Mouse (Mus musculus) cerebellum, adult 9-10 months (tissue): ENCODE measurements at regions not wholly inside any gene's neighbourhood (a gene's known extent, or its start where the extent isn't known, plus 50 kb on each side); places are given as distances from the start of the nearest gene placed in this dataset.

Experiments used
- DNase-seq: peaks from one replicate; pipeline ENCODE4 v3.0.0; 2022

DNA sequence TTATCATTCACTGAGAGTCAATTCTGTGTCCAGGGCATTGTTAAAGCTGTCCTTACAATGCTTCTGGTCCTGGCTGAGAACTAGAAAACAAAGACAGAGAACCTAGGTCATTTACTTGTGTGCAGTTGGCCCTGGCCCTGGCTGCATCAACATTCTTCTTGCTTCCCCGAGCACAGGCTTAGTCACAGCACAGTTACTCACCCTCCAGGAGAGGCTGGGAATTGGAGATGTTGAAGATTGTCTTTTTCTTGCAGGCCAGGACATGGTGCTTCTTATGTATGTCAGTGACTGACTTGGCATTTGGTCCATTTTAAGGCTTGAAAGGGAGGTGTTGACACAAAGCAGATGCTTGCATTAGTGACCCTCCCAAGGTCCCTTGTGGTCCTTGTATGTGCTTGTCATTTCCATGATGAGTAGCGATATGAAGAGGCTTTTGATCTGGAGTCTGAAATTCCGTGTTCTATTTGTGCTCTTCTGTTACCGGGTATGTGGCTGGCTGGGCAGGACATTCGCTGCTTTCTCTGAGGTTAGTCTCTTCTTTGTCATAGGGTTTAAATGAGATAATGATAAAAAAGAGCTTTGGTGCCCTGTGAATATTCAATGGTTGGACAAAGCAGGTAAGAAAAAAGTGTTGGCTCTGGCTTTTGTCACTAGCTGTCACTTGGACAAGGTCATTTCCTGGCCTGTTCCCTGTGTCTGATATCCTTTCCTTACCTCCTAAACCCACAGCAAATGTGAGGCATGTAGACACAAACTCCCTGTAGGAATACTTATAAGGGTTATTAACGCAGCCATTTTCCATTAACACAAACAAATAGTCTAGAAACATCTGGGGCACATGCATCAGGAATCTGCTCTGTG is 285.0 kb upstream of the Gm21798 start:
- DNase-seq = no peak

DNA sequence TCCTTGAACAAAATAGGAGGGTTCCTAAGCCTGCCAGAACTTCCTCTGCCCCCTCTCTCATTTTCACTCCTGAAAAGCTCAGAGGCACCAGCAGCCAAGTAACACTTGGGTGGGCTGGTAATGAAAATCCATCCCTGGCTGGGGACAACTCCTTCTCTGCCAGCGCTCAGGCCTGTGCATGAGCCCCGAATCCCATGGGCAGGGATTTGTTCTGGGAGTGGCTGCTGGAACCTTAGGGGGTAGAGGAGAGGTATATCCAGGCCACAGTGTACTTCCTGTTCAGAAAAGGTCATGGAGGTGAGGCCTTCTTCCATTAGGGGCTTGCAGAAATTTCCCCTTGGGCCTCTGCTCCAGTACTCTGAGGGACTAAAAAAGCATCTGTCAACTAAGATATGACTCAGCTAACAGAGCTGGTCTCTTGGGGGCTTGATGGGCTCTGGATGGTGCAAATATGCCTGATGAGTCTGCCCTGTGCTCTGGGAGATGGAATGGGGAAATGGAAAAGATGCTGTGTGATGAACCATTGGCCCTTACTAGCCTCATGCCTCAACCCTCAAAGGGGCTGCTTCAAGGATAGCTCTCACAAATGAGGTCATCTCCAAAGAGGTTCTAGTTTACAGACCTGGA is 284.2 kb upstream of the Gm21798 start:
- DNase-seq = no peak

DNA sequence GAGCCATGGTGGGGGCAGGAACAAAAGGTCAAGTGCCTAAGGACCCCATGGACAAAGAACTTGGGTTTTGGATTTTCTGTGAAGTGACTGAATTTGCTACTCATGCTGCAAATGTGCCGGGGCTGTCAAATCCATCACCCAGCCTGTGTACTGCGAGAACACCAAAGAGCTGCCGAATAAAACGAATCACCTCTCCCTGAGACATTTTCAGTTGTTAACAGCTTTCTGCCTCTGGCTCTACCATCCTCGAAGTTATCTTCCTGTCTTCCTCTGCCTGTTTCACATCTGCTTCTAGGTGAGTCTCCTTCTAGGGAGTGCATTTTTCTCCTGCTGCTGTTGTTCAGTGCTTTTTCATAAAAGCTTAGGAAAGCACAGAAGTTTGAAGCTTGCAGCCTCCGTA is 283.3 kb upstream of the Gm21798 start:
- DNase-seq = no peak

DNA sequence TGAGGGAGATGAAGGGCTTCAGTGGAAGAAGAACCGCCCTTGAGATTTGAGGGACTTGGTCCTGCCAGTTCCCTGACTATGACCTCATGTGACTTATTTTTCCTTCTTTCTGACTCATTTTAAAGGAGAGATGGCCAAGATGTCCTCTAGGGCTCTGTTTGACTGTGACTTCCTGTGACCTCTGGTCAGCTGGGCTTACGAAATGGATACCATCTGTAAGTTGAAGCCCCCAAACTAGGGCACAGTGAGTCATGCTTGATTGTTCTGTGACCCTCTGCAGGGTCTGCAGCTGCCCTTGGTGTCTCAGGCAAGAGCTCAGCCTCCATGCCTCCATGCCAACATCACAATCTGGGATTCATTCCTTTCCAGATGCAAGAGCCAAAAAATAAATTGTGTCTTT is 282.3 kb upstream of the Gm21798 start:
- DNase-seq = no peak

DNA sequence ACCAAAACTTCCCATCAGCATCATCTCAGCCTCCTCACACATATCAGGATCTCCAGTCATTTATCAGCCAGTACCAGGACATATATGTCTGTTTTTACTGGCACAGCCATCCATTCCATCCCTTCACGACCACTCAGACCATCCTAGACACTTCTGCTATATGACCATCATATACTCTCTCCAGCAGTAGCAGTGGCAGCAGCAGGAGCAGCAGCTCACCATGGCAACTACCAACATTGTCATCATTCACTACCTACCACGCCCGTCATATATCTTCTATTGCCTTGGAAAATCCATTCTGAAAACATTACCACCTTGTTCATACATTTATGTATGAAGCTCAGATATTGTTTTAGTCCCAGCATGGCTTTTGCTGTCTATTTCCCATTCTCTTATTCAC is 276.1 kb upstream of the Gm21798 start:
- no peak for DNase-seq

DNA sequence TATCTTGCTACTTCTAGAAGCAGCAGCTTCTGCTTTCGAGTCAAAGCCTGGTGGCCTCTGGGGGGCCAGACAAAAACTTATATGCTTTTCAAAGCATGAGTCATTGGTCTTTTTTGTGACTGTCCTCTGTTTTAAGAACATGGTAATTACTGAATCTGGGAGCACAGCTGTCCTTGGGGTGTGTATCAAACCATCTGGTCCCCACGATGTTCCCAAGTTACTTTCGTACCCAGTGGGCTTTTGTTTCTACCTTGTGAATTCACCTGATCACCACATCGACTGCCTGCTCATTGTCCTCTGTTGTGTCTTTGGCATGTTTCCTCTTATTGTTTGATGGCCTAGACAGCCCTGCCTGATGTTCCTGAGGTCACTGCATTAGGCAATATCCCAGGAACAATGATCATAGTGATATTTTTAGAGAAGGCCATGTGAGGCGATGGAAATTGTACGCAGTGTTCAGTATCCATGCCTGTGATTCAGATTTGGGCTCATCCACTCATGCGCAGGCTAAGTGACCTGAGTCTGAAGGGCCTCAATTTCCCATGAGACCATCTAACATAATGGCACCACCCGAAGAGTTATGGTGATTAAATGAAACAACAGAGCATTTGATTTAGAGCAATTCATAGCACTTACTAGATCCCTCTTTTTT is 275.1 kb upstream of the Gm21798 start:
- DNase-seq = no peak

DNA sequence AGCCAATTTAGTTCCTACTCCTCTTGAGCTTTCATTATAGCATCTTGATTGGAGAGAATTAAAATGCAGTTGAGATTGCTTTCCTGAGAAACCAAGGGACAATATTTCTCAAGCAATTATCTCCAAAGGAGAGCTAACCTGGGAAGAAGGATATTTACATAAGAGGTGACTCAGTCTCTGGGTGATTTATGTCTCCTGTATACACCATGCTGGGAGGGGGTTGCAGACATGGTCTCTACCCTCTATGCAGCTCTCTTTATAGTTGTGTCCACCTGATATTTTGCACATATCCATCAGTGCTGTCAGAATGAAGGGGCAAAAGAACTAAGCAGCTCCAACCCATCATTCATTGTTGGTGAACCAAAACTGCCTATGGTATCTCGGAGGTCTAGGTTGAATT is 274.6 kb upstream of the Gm21798 start:
- no peak for DNase-seq

DNA sequence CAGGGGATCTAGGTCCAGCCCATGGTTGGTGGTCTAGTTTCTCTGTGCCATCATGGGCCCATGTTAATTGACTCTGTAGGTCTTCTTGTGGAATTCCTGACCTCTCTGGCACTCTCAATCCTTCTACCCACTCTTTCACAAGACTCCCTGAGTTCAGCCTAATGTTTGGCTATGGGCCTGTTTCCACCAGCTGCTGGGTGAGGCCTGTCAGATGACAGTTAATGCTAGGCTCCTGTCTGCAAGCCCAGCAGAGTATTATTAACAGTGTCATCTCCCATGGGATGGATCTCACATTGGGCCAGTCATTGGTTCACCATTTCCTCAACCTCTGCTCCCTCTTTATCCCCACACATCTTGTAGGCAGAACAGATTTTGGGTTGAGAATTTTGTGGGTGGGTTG is 271.5 kb upstream of the Gm21798 start:
- DNase-seq = no peak

DNA sequence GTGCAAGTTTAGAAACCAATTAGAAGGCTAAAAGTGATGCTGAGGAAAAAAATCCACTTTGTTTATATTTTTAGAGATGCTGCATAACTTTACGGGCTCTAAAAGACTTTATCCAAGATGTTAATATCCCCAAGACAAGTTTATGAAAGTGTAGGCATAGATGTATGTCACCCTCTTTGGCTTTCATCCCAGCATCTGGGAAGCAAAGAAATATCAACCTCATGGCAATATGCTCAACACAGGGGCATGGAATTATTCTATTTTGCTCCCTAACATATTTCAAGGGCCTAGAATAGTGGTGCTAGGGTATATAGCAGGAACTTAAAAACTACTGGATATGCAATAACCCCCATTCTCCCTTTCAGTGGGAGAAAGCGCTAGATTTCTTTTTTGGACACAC is 260.0 kb upstream of the Gm21798 start:
- no peak for DNase-seq

DNA sequence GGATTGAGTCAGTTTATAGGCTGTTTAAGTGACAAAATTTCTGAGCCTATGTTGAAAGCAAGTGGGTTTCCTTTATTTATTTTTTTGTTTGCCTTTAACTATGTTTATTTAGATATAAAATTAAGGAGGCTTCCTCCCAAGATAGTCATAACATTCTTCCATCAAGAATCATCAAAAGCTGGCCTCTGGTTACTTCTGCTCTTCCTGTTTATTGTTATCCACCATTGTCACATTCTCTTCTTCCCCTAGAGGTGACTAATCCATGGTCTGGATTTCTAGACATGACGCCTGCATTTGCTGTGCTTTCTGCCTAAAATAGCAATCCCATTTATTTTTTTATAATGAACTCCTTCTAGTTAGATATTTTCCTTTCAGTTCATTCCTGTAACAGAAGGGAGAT is 259.3 kb upstream of the Gm21798 start:
- no peak for DNase-seq

DNA sequence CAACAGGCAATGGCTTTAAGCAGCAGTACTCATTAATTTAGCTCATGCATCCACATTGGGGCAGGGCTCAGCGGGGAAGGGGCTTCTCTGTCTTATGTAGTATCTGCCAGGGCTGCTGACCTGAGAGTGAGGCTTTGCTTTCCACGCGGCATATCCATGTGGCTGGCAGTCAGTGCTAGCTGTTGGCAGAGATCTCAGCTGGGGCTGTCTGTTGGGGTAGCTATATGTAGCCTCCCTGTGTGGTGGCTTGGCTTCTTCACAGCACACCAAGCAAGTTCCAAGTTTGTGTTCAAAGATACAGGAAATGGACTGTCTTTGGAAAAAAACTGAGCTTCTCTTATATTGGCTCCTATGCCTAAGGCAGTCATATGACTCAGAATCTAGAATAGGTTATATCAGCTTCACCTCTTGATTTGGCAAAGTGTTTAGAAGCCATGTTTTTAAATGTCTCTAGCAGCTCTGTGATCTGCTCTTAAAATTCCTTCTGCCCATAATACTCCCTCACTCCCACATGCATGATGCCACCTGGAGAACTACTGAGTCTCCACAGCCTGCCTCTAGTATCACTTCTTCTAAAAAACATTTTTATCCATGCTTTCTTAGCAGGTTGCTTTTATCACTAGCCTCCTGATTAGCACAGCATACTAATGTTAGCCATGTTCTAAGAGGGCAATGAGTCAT is 254.9 kb upstream of the Gm21798 start:
- no peak for DNase-seq

DNA sequence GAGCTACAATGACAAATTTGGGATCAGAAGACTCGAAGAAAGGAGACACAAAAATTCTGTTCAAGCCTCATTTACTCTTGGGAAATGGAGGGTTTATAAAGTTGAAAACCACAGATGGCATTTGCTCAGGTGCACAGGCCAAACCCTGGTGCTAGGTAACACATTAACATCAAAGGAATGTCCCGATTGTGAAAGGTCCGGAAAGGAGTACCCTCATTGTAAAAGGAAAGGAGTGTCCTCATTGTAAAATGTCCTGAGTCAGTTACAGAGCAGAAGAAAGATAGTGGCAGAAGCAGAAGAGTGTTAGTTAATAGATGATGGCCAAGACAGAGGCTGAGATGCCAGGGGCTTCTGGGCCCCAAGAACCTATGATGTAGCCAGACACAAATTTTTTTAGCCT is 252.8 kb upstream of the Gm21798 start:
- DNase-seq = no peak

DNA sequence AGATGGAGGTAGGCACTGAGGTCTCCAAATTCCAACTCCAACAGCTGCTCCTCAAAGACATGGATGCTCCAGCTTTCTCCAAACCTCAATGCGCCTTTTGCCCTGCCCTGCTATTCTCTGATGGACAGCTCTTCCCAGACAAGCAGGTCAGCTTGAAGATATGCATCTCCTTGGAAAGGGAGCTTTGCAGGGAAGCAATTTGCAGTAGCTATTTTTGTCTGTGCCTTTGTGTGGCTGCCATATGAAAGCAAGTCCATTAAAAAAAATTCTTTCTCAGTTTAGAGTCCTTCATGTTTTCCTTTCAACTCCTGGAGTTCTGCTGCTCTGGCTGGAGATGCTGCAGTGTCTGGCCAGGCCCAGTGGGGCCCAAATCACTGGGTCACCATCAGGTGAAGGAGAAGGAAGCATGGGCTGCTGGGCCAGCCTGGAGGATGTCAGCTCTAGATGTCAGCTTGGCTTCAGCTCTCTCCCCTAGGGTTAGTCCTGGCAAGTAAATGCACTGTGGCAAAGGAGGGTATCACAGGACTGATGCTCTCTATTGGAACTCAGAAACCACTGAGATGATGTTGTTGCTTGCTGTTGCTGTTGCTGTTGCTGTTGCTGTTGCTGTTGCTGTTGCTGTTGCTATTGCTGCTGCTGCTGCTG is 240.5 kb upstream of the Gm21798 start:
- DNase-seq = no peak

DNA sequence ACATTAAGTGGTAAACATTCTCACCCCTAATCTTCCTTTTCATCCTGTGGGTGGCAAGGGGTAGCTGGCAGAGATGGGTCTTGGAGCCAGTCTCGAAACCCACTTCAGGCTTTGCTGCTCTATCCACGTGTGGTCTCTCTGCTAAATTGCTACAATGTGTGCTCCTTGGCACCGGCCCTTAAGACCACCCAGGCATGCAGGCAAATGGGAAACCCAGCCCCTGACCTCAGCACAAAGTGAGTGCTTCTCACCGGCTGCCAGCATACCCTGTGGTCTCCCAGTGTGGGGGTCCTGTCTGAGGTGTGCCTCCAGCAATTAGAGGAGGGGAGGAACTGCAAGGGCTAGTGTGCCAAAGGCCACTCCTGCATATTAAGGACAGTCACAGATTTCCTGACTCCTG is 238.5 kb upstream of the Gm21798 start:
- no peak for DNase-seq

DNA sequence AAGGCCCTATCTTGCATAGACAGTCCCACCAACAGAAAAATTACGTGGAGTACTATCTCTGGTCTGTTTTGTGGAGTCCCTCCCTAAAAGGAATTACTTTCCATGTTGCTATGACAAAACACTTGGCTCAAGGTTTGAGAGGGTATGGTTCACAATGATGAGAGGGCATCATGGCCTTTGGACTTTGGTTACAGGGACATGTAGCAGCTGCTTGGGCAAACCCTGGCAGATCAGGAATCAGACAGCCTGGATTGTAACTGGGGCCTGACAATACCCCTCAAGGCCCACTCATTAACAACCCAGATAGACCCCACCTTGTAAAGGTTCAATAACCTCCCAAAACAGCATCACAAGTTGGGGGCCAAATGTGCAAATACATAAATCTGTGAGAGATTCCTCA is 237.0 kb upstream of the Gm21798 start:
- no peak for DNase-seq

DNA sequence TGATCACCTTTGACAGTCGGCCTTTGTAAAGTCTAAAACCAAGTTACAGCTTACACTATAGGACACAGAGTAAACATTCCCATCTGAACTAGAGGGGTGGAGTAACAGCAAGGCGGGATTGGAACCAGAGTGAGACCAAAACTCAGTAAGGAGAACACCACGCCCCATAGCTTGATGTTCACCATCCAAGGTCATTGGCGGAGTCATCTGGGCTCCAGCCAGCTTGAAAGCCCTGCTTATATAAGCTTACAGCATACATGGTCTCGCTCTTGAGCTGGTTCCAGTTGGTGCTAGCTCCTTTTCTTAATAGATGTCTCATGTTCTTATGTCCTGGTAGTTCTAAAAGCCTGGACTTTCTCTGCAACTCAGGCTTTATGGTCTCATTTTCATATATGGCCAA is 236.4 kb upstream of the Gm21798 start:
- no peak for DNase-seq

DNA sequence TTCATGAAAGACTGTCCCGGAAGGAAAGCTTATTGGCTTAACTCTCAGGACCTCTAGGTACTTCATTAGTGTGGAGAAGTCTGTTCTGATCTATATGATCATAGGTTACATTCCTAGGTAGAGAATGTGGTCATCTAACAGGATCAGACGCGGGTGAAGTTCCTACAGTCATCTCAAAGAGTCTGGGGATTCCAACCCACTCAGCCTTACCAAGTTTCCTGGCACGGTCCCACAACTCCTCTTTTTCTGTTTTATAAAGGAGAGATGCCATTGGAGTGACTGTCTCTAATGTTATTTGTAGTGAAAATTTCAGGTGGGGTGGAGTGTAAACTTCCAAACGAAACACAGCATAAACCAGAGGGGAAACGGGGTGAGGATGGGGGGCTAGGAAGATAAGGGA is 233.4 kb upstream of the Gm21798 start:
- no peak for DNase-seq

DNA sequence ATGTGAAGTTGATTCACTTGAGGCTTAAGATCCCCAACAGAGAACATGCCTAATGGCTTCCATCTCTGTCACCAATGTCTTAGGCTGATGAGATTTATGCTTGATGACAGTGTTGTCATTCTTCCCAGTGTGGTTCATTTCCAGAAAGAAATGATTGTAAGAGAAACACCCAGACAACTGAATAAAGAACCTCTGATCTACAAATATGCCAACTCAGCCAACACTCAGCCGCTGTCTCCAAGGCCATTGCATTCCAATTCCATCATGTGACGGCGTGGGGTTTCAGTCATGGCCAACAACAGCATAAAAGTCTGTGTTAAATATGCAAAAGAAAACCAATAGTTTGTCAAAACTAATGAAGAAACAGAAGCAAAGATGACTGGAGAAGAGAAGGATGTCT is 230.7 kb upstream of the Gm21798 start:
- no peak for DNase-seq

DNA sequence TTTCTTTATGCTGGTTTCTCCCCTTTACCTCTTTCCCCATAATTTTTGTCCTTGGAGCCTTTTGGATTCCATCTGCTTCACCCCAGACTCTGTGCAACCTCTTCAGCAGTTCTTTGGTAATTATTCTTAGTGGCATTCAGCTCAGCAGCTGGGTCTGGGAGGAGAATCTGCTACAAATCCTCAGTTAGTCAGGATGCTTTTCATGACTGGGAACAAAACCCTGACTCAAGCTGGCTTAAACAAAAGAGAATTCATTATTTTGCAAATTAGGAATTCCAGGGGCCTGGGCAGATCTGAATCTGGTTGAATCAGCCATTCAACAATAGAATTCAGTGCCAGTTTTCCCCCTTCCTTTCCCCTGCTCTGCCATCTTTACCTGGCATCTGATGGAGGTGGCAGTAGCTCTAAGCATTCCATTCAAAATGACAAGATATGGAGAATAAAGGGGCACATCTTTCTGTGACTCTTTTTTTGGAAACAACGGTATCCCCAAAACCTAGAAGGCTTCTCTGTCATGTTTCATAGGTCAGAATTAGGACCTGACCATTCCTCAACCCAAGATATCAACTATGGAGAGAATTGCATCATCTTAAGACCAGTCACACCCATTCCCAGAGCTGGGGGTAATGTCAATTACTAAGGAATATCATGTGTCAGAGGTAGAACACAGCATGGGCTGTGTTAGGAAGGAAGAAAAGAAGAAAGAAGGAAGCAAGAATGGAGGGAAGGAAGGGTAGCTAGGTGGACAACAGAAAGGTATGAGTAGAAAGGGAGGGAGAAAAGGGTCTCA is 227.2 kb upstream of the Gm21798 start:
- DNase-seq = peak; percentile 3

DNA sequence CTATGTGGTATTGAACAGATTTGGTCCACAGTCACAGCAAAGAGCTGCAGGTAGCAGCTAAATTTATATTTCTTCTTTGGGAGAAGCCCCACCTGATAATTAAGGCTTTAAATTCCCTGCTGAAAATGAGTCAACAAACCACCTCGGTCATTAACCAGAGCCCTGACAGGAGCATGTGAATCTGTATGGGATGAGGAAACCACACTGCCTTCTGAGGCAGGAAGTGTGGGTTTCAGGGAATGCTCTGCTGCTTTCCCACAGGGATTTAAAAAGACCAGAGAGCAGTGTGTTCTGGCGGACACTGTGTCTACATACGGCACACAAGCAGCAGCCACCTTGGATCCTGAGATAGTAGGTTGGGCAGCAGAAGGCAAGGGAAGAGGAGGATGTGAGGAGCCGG is 204.0 kb upstream of the Gm21798 start:
- no peak for DNase-seq

DNA sequence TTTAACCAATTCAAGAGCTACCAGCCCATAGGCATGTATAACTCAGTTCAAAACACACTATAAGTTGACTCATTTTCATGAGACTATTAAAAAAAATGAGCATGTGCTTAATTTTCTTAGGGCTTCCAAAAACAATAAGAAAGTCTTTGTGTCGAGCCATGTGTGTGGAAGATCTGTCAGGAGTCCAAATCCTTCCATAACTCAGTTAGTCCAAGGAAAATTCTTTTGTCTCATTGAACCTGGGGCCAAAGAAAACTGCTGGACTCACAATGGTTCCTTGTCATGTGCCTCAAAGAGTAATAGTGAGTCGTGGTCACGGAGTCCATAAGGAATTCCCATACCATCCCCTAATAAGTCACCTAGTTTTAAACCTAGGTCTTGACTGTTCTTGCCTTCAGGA is 199.0 kb upstream of the Gm21798 start:
- no peak for DNase-seq

DNA sequence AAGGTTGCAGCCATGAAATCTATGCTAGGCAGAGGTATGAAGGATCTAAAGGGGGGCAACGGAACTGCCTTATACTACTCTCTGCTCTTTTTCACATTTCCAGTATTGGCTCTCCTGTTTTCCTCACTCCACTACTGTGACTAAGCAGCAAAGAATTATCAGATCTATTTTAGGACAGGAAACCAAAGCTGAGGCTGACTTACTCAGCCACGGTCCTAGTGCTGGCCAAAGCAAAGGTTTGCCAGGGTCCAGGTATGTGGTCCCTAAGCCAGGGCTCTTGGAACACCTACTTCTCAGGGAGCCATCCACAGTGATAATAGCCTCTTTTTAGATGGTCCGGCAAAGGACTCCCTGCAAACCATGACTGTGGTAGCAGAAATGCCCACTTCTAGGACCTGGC is 195.6 kb upstream of the Gm21798 start:
- DNase-seq = no peak
